ENCODE assay signal across 23 mouse cellular contexts in the genomic region with DNA sequence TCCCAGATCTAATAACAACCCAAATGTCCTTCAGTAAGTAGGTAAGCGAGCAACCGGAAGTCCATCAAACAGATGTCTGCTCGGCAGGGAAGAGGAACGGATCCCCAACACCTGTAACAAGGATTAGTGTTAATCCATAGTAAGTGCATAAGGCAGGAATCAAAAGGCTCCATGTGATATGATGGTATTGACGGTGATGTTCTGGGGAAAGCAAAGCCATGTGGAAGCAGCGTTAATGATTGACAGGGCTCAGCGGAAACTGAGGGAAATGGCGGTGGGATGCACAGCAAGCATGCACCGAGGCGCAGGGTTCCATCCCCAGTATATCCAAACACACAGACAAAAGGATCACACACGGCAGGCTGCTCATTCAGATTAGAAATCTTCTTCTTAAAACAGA. TPM values are rescaled to one million over a fixed set of nuclear protein-coding genes. Genes with fewer than 3 reads are reported as not detected.
DNase-seq lines count a peak whose midpoint lies in the region; ATAC-seq and TF ChIP-seq lines count a peak whose summit lies in the region.
"Had no signal": no experiment of that assay in that cellular context is flagged by ENCODE, and none has a peak within 500 bp of the region (broad histone marks: within the 10 kb centered on the region; RNA-seq: fewer than 3 reads in every experiment).

No protein-coding gene starts in this region.

- no peak for ATAC-seq in heart, embryonic 15.5 days (replicated peaks; ENCODE audit: insufficient number of reproducible peaks, insufficient read depth, low FRiP score, low read depth)
- ATAC-seq in lung, embryonic 14.5 days (ENCODE audit: insufficient read depth) = no peak
- ATAC-seq in intestine, postnatal 0 days = peak; percentile 43
- no peak for ATAC-seq in stomach, embryonic 15.5 days (ENCODE audit: insufficient read depth, low FRiP score, low read depth)

- H3K36me3 ChIP-seq in heart, embryonic 15.5 days = no peaks in the 10 kb centered on the region
- no peaks in the 10 kb centered on the region for H3K36me3 ChIP-seq in lung, embryonic 14.5 days (ENCODE audit: insufficient read depth)
- no peaks in the 10 kb centered on the region for H3K36me3 ChIP-seq in intestine, postnatal 0 days (ENCODE audit: control insufficient read depth, insufficient read depth)
- H3K36me3 ChIP-seq in stomach, embryonic 15.5 days = no peaks in the 10 kb centered on the region
- no peaks in the 10 kb centered on the region for H3K36me3 ChIP-seq in thymus, adult 2 months (ENCODE audit: control insufficient read depth, insufficient read depth, low read length)
- H3K36me3 ChIP-seq: G1E; hindbrain, embryonic 12.5 days; midbrain, embryonic 10.5 days had no signal

- H3K4me2 ChIP-seq in heart, embryonic 15.5 days = no peak overlapping the region
- H3K4me2 ChIP-seq in lung, embryonic 14.5 days = no peak overlapping the region
- peak overlapping the region; percentile 54 for H3K4me2 ChIP-seq in intestine, postnatal 0 days (replicated peaks; ENCODE audit: low read depth)
- H3K4me2 ChIP-seq in stomach, embryonic 15.5 days = peak overlapping the region; percentile 14; the same call in 1 of the 2 replicates
- H3K4me2 ChIP-seq: hindbrain, embryonic 12.5 days had no signal

- H3K9me3 ChIP-seq in heart, embryonic 15.5 days (replicated peaks) = no peaks in the 10 kb centered on the region
- H3K9me3 ChIP-seq in lung, embryonic 14.5 days (ENCODE audit: low read depth, low read length) = no peaks in the 10 kb centered on the region
- no peaks in the 10 kb centered on the region for H3K9me3 ChIP-seq in intestine, postnatal 0 days (ENCODE audit: control insufficient read depth)
- H3K9me3 ChIP-seq in stomach, embryonic 15.5 days = no peaks in the 10 kb centered on the region
- H3K9me3 ChIP-seq: G1E; hindbrain, embryonic 12.5 days; midbrain, embryonic 10.5 days had no signal

- peaks cover 26% of the 10 kb centered on the region for H3K4me1 ChIP-seq in heart, embryonic 15.5 days (replicated peaks)
- H3K4me1 ChIP-seq in lung, embryonic 14.5 days (ENCODE audit: insufficient read depth) = peaks cover 11% of the 10 kb centered on the region; the same call in 1 of the 2 replicates
- peaks cover 12% of the 10 kb centered on the region; the same call in 1 of the 2 replicates for H3K4me1 ChIP-seq in intestine, postnatal 0 days (replicated peaks; ENCODE audit: control insufficient read depth, insufficient read depth, low read length)
- peaks cover 25% of the 10 kb centered on the region for H3K4me1 ChIP-seq in stomach, embryonic 15.5 days
- H3K4me1 ChIP-seq in thymus, adult 2 months (replicated peaks; ENCODE audit: control insufficient read depth, insufficient read depth, low read length) = no peaks in the 10 kb centered on the region

- no peak for TF ChIP-seq POLR2A in thymus, adult 2 months (IDR thresholded peaks at IDR 0.05; ENCODE audit: control insufficient read depth, extremely low read depth, insufficient read depth, low read length, poor library complexity)

- H3K27me3 ChIP-seq in heart, embryonic 15.5 days = no peaks in the 10 kb centered on the region
- no peaks in the 10 kb centered on the region for H3K27me3 ChIP-seq in lung, embryonic 14.5 days (ENCODE audit: insufficient read depth, low read length)
- H3K27me3 ChIP-seq in intestine, postnatal 0 days (replicated peaks; ENCODE audit: control insufficient read depth, insufficient read depth, low read length) = no peaks in the 10 kb centered on the region
- no peaks in the 10 kb centered on the region for H3K27me3 ChIP-seq in stomach, embryonic 15.5 days (replicated peaks)
- H3K27me3 ChIP-seq in thymus, adult 2 months (ENCODE audit: control insufficient read depth, insufficient read depth, low read length) = no peaks in the 10 kb centered on the region
- H3K27me3 ChIP-seq: hindbrain, embryonic 12.5 days had no signal

- DNase-seq in heart, postnatal 14 days = no peak
- no peak for DNase-seq in lung, embryonic 14.5 days
- DNase-seq in lung, postnatal 10 days = no peak
- no peak for DNase-seq in thymus, adult 2 months
- no peak for DNase-seq in cerebellum, adult 11-12 months
- DNase-seq: adrenal gland, adult 2 months; layer of hippocampus, postnatal 36 days had no signal

- H3K9ac ChIP-seq in heart, embryonic 15.5 days = no peak overlapping the region
- no peak overlapping the region for H3K9ac ChIP-seq in lung, embryonic 14.5 days
- no peak overlapping the region for H3K9ac ChIP-seq in intestine, postnatal 0 days (ENCODE audit: low read depth, low read length)
- no peak overlapping the region for H3K9ac ChIP-seq in stomach, embryonic 15.5 days
- H3K9ac ChIP-seq: hindbrain, embryonic 12.5 days; liver, embryonic 14.5 days had no signal

- TF ChIP-seq CTCF in lung, embryonic 14.5 days (IDR thresholded peaks at IDR 0.05; ENCODE audit: low read depth) = no peak
- no peak for TF ChIP-seq CTCF in intestine, postnatal 0 days (IDR thresholded peaks at IDR 0.05; ENCODE audit: low read depth)
- no peak for TF ChIP-seq CTCF in thymus, adult 2 months (IDR thresholded peaks at IDR 0.05; ENCODE audit: borderline replicate concordance, control insufficient read depth, extremely low read depth, insufficient read depth, low read length, poor library complexity)

- WGBS in heart, embryonic 15.5 days = 72% methylated on average over 11 of the region's 11 CpGs
- WGBS in lung, embryonic 14.5 days = 63% methylated on average over 11 of the region's 11 CpGs
- WGBS in intestine, postnatal 0 days = 40% methylated on average over 11 of the region's 11 CpGs
- 61% methylated on average over 11 of the region's 11 CpGs for WGBS in stomach, embryonic 15.5 days
- WGBS in thymus, adult 2 months = 96% methylated on average over 11 of the region's 11 CpGs

- intact Hi-C loops in heart, postnatal 14 days (cut with DNase I) = no loop called here

- H3K27ac ChIP-seq in heart, embryonic 15.5 days = peak overlapping the region; percentile 86
- peak overlapping the region; percentile 32; the same call in 1 of the 2 replicates for H3K27ac ChIP-seq in lung, embryonic 14.5 days (ENCODE audit: low read depth)
- peak overlapping the region; percentile 84 for H3K27ac ChIP-seq in intestine, postnatal 0 days (ENCODE audit: low read depth, low read length)
- H3K27ac ChIP-seq in stomach, embryonic 15.5 days = peak overlapping the region; percentile 86
- H3K27ac ChIP-seq in thymus, adult 2 months (ENCODE audit: control insufficient read depth, insufficient read depth, low read length) = no peak overlapping the region
- H3K27ac ChIP-seq: hindbrain, embryonic 12.5 days; liver, embryonic 14.5 days; midbrain, embryonic 10.5 days had no signal

- H3K4me3 ChIP-seq in heart, embryonic 15.5 days = no peak overlapping the region
- no peak overlapping the region for H3K4me3 ChIP-seq in lung, embryonic 14.5 days (ENCODE audit: low read depth, low read length)
- H3K4me3 ChIP-seq in intestine, postnatal 0 days (ENCODE audit: low read depth, low read length) = no peak overlapping the region
- no peak overlapping the region for H3K4me3 ChIP-seq in stomach, embryonic 15.5 days (replicated peaks)
- H3K4me3 ChIP-seq in thymus, adult 2 months (ENCODE audit: control insufficient read depth, insufficient read depth, low read length) = no peak overlapping the region
- H3K4me3 ChIP-seq: hindbrain, embryonic 12.5 days; midbrain, embryonic 10.5 days had no signal

RNA-seq across cellular contexts. Expression of gene Cmtm4, which starts 21.3 kb away (rescaled TPM):
- 1.3 and 1.5 TPM in 2 replicates for polyA plus RNA-seq in heart, embryonic 15.5 days (2015; fragmentation: Nextera tagmentation; extraction: Ambion mirVana)
- total RNA-seq in heart, postnatal 14 days (2021) = 10 to 100 TPM; 12.1 to 13.6 TPM
- polyA plus RNA-seq in lung, embryonic 14.5 days (2014; fragmentation: Nextera tagmentation; extraction: Ambion mirVana) = 3.6 and 4.0 TPM in 2 replicates
- polyA plus RNA-seq in intestine, postnatal 0 days (2015; fragmentation: Nextera tagmentation; extraction: Ambion mirVana) = 5.9 and 6.7 TPM in 2 replicates
- 6.2 and 6.4 TPM in 2 replicates for polyA plus RNA-seq in stomach, embryonic 15.5 days (2015; fragmentation: Nextera tagmentation; extraction: Ambion mirVana)
- 7.8 and 8.4 TPM in 2 replicates for polyA plus RNA-seq in thymus, adult 2 months (2012; rRNA removed)
- polyA plus RNA-seq: G1E had no signal

RNA-seq across cellular contexts. Expression of gene Cmtm3, which starts 35.1 kb away (rescaled TPM):
- polyA plus RNA-seq in heart, embryonic 15.5 days (2015; fragmentation: Nextera tagmentation; extraction: Ambion mirVana) = 82.3 and 90.3 TPM in 2 replicates
- 10 to 100 TPM; 31.4 to 31.5 TPM for total RNA-seq in heart, postnatal 14 days (2021)
- 156 and 164 TPM in 2 replicates for polyA plus RNA-seq in lung, embryonic 14.5 days (2014; fragmentation: Nextera tagmentation; extraction: Ambion mirVana)
- polyA plus RNA-seq in intestine, postnatal 0 days (2015; fragmentation: Nextera tagmentation; extraction: Ambion mirVana) = 40.3 and 40.5 TPM in 2 replicates
- 121 and 122 TPM in 2 replicates for polyA plus RNA-seq in stomach, embryonic 15.5 days (2015; fragmentation: Nextera tagmentation; extraction: Ambion mirVana)
- 63.4 and 76.3 TPM in 2 replicates for polyA plus RNA-seq in thymus, adult 2 months (2012; rRNA removed)

RNA-seq across cellular contexts. Expression of gene Cmtm2b, which starts 52.2 kb away (rescaled TPM):
- polyA plus RNA-seq in heart, embryonic 15.5 days (2015; fragmentation: Nextera tagmentation; extraction: Ambion mirVana) = not detected in 2 replicates
- not detected for total RNA-seq in heart, postnatal 14 days (2021)
- polyA plus RNA-seq in lung, embryonic 14.5 days (2014; fragmentation: Nextera tagmentation; extraction: Ambion mirVana) = not detected in 2 replicates
- not detected in 2 replicates for polyA plus RNA-seq in intestine, postnatal 0 days (2015; fragmentation: Nextera tagmentation; extraction: Ambion mirVana)
- not detected in 2 replicates for polyA plus RNA-seq in stomach, embryonic 15.5 days (2015; fragmentation: Nextera tagmentation; extraction: Ambion mirVana)
- not detected in 2 replicates for polyA plus RNA-seq in thymus, adult 2 months (2012; rRNA removed)
- total RNA-seq: adrenal gland, adult 2 months; common myeloid progenitor, adult 5-6 weeks; G1E; gastrocnemius, adult 18-20 months; heart, adult 2 months; layer of hippocampus, postnatal 36 days; left cerebral cortex, postnatal 36 days had no signal
- polyA plus RNA-seq: adrenal gland, adult 2 months; C2C12; cerebellum, adult 2 months; embryonic facial prominence, embryonic 14.5 days; forebrain, embryonic 11.5 days; G1E; hindbrain, embryonic 12.5 days; liver, embryonic 14.5 days; midbrain, embryonic 10.5 days; thymus, postnatal 0 days had no signal

RNA-seq across cellular contexts. Expression of gene Gm11020, which starts 52.9 kb away (rescaled TPM):
- polyA plus RNA-seq in heart, embryonic 15.5 days (2015; fragmentation: Nextera tagmentation; extraction: Ambion mirVana) = not detected in 2 replicates
- not detected for total RNA-seq in heart, postnatal 14 days (2021)
- not detected in 2 replicates for polyA plus RNA-seq in lung, embryonic 14.5 days (2014; fragmentation: Nextera tagmentation; extraction: Ambion mirVana)
- not detected in 2 replicates for polyA plus RNA-seq in intestine, postnatal 0 days (2015; fragmentation: Nextera tagmentation; extraction: Ambion mirVana)
- polyA plus RNA-seq in stomach, embryonic 15.5 days (2015; fragmentation: Nextera tagmentation; extraction: Ambion mirVana) = not detected in 2 replicates
- polyA plus RNA-seq in thymus, adult 2 months (2012; rRNA removed) = not detected in 2 replicates
- total RNA-seq: adrenal gland, adult 2 months; common myeloid progenitor, adult 5-6 weeks; G1E; gastrocnemius, adult 18-20 months; heart, adult 2 months; layer of hippocampus, postnatal 36 days; left cerebral cortex, postnatal 36 days had no signal
- polyA plus RNA-seq: adrenal gland, adult 2 months; C2C12; cerebellum, adult 2 months; embryonic facial prominence, embryonic 14.5 days; forebrain, embryonic 11.5 days; G1E; heart, adult 2 months; hindbrain, embryonic 12.5 days; liver, embryonic 14.5 days; midbrain, embryonic 10.5 days; thymus, postnatal 0 days had no signal

Comparison
In these comparisons a context has a peak if more than half of its experiments do, and no peak if none do; other contexts are left out.
1. H3K4me2 ChIP-seq: peak in intestine, postnatal 0 days (single experiment) and stomach, embryonic 15.5 days (single experiment); none in heart, embryonic 15.5 days (single experiment) and lung, embryonic 14.5 days (single experiment).